Mouse (Mus musculus) brain, embryonic 14.5 days (tissue): ENCODE data around the gene Dhx29. TPM values are rescaled to one million over a fixed set of nuclear protein-coding genes. Genes with fewer than 3 reads are reported as not detected.

Experiments
- polyA plus RNA-seq: library from polyadenylated mRNA; depleted of rRNA; stranded (reverse); fragments of >200 nt; gene quantifications from 2 replicates; pipeline ENCODE4 v1.2.3, GENCODE M21; 2012; rRNA removed

Gene Dhx29
- polyA plus RNA-seq, 1 experiment: 18.9 TPM

Other genes starting within 250 kb of the Dhx29 start
- 30.6 and 31.5 TPM in 2 replicates for gene Plpp1, start 126.7 kb upstream of the Dhx29 start, polyA plus RNA-seq
- 47.8 and 56.2 TPM in 2 replicates for gene Mtrex, start 56 bp upstream of the Dhx29 start, polyA plus RNA-seq
- gene Ccno, start 60.3 kb downstream of the Dhx29 start, polyA plus RNA-seq: 3.0 and 3.8 TPM in 2 replicates
- gene Mcidas, start 66.4 kb downstream of the Dhx29 start, polyA plus RNA-seq: 0.85 and 1.1 TPM in 2 replicates
- 0.86 and 1.1 TPM in 2 replicates for gene Cdc20b, start 107.7 kb downstream of the Dhx29 start, polyA plus RNA-seq
- 25.5 and 30.1 TPM in 2 replicates for gene Gpx8, start 119.0 kb downstream of the Dhx29 start, polyA plus RNA-seq
- not detected in 2 replicates for gene Gzma, start 173.5 kb downstream of the Dhx29 start, polyA plus RNA-seq